Mouse (Mus musculus): ENCODE data around the gene 4430402I18Rik.

GRCm38 (mm10) chr19:28869251-28869855 is 98.2 kb downstream of the 4430402I18Rik start:
- TF ChIP-seq CTCF (IDR thresholded peaks at IDR 0.05; ENCODE audit: low read depth, low read length), result no peak
- TF ChIP-seq EP300 (IDR thresholded peaks at IDR 0.05; ENCODE audit: insufficient read depth, low read depth, low read length), result no peak
- no peak for TF ChIP-seq POLR2A (IDR thresholded peaks at IDR 0.05; ENCODE audit: insufficient read depth, low read length)

Data from ES-Bruce4 (cell line).